Mouse (Mus musculus): Measurements from ENCODE around the gene Kifap3.

GRCm38 (mm10) chr1:163917349-163918160, 138.2 kb downstream of the Kifap3 start:
- TF ChIP-seq POLR2AphosphoS2 (IDR thresholded peaks at IDR 0.05; ENCODE audit: insufficient read length, low read depth) (no peak), MAX (IDR thresholded peaks at IDR 0.05; ENCODE audit: low read depth) (no peak), POLR2A (IDR thresholded peaks at IDR 0.05; ENCODE audit: insufficient read length, low read depth) (no peak), E2F4 (IDR thresholded peaks at IDR 0.05; ENCODE audit: insufficient read depth) (no peak), USF1 (IDR thresholded peaks at IDR 0.05; ENCODE audit: low read depth) (no peak), CEBPB (IDR thresholded peaks at IDR 0.05; ENCODE audit: insufficient read depth, poor library complexity, severe bottlenecking) (no peak)

All from myocyte (in vitro differentiated cells).